Mouse (Mus musculus): ENCODE measurements at regions not wholly inside any gene's neighbourhood (a gene's known extent, or its start where the extent isn't known, plus 50 kb on each side); places are given as distances from the start of the nearest gene placed in this dataset.

DNA sequence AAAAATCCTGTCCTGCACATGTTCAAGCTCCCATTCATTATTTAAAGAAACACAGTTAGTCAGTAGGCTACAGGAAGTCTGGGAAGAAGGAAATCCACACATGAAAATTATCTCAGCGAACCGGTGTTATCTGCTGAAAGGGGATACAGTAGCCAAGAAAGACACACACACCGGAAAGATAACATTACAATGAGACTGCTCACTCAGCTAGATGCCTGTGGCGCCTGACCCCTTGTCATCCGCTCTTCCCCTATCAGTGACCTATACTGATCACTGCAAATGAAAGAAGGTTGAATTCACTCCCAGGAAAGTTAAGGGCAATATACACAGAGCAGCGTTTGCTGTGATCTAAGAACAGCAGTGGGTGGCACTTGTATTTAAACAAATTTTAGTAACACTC is 481.0 kb upstream of the Sox11 start:
- 80% methylated on average over 6 of the region's 6 CpGs for WGBS
- Histone ChIP-seq H3K4me2 (ENCODE audit: low read depth, low read length, severe bottlenecking) (no peak overlapping the region), H3K27ac (ENCODE audit: low read depth, low read length) (no peak overlapping the region), H3K4me3 (ENCODE audit: low read depth, low read length) (no peak overlapping the region), H3K9me3 (ENCODE audit: control insufficient read depth, low read length) (no peaks in the 10 kb centered on the region), H3K4me1 (replicated peaks; ENCODE audit: control insufficient read depth, insufficient read depth, low read length) (no peaks in the 10 kb centered on the region), H3K9ac (ENCODE audit: low read length) (no peak overlapping the region), H3K27me3 (ENCODE audit: control insufficient read depth, insufficient read depth, low read length) (no peaks in the 10 kb centered on the region), H3K36me3 (ENCODE audit: control insufficient read depth, insufficient read depth, low read length) (no peaks in the 10 kb centered on the region)
- no peak for ATAC-seq (replicated peaks; ENCODE audit: low FRiP score)
- DNase-seq (ENCODE audit: low spot score), result no peak

DNA sequence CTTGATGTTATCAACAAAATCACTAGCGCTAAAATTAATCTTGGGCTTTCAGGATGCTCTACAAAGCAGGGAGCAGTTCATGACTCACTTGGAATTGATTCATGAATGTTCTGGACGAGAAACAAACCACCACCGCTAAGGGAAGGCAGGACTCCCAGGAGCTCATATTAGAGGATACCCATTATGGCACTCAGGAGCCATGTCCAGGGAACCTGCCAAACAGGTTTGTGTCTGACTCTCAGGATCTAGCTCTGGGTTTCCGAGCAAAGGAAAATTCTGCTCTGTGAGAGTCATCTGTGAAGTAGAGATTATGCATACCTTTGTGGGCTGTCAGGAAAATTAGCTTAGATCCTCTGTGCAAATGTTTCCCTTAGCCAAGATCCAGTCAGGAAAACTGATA is 454.3 kb upstream of the Sox11 start:
- Histone ChIP-seq H3K9me3 (ENCODE audit: control insufficient read depth, low read length) (no peaks in the 10 kb centered on the region), H3K4me1 (replicated peaks; ENCODE audit: control insufficient read depth, insufficient read depth, low read length) (no peaks in the 10 kb centered on the region), H3K4me3 (ENCODE audit: low read depth, low read length) (no peak overlapping the region), H3K27ac (ENCODE audit: low read depth, low read length) (no peak overlapping the region), H3K36me3 (ENCODE audit: control insufficient read depth, insufficient read depth, low read length) (no peaks in the 10 kb centered on the region), H3K9ac (ENCODE audit: low read length) (no peak overlapping the region), H3K27me3 (ENCODE audit: control insufficient read depth, insufficient read depth, low read length) (no peaks in the 10 kb centered on the region), H3K4me2 (ENCODE audit: low read depth, low read length, severe bottlenecking) (no peak overlapping the region)
- ATAC-seq (replicated peaks; ENCODE audit: low FRiP score) (no peak), DNase-seq (ENCODE audit: low spot score) (no peak)
- 91% methylated on average over 4 of the region's 4 CpGs for WGBS

DNA sequence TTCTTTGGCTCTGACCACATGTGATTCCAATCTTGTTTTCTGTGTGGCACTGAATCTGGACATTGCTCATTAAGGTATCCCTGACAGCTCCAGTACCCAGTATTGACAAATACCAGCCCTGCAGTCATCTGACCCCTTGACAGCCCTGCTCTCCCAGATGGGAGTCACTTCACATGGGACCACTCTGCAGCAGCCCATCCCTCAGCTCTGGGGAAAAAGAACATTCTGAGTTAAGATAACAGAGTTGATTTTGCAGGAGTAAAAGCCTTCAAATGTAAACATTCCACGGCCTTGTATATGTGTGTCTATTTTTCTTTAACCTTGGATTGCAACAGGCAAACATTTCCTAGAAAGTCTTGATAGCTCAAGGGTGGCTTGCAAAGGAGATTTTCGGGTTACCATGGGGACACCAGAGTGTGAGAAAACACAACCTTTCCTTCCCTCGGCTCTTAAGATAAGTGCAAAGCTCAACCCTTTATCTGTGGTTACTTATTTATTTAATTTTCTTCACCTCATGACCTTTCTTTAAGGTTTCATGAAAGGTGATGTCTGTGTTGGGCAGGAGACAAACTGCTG is 444.4 kb upstream of the Sox11 start:
- H3K9me3 ChIP-seq (ENCODE audit: control insufficient read depth, low read length), result no peaks in the 10 kb centered on the region
- H3K4me1 ChIP-seq (replicated peaks; ENCODE audit: control insufficient read depth, insufficient read depth, low read length), result no peaks in the 10 kb centered on the region
- no peaks in the 10 kb centered on the region for H3K36me3 ChIP-seq (ENCODE audit: control insufficient read depth, insufficient read depth, low read length)
- H3K4me3 ChIP-seq (ENCODE audit: low read depth, low read length), result no peak overlapping the region
- DNase-seq (ENCODE audit: low spot score) (no peak), ATAC-seq (replicated peaks; ENCODE audit: low FRiP score) (no peak)
- no peak overlapping the region for H3K9ac ChIP-seq (ENCODE audit: low read length)
- no peak overlapping the region for H3K27ac ChIP-seq (ENCODE audit: low read depth, low read length)
- no peak overlapping the region for H3K4me2 ChIP-seq (ENCODE audit: low read depth, low read length, severe bottlenecking)
- no peaks in the 10 kb centered on the region for H3K27me3 ChIP-seq (ENCODE audit: control insufficient read depth, insufficient read depth, low read length)
- WGBS, result 69% methylated on average over 3 of the region's 3 CpGs

DNA sequence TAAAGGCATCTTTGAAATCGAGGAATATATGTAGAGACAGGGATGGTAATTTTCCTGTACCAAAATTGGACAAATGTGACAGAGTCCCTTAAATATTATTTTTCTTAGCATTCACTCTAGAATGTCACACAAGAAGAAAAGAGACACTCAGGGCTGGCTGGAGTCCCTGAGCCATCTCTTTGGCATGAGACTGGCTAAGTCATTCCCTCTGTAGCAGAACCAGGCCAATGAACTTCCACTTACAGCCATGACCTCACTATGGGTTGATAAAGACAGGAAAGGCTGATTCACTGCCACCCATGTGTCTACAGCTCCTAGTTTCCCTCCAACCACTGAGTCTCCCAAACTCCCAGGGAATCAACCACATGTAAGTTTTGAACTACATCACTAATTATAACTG is 438.4 kb upstream of the Sox11 start:
- ATAC-seq (replicated peaks; ENCODE audit: low FRiP score), result no peak
- WGBS, result 86% methylated on average over 1 of the region's 1 CpGs
- H3K36me3 ChIP-seq (ENCODE audit: control insufficient read depth, insufficient read depth, low read length), result no peaks in the 10 kb centered on the region
- no peak overlapping the region for H3K4me2 ChIP-seq (ENCODE audit: low read depth, low read length, severe bottlenecking)
- H3K4me3 ChIP-seq (ENCODE audit: low read depth, low read length), result no peak overlapping the region
- H3K9ac ChIP-seq (ENCODE audit: low read length), result no peak overlapping the region
- no peaks in the 10 kb centered on the region for H3K27me3 ChIP-seq (ENCODE audit: control insufficient read depth, insufficient read depth, low read length)
- H3K27ac ChIP-seq (ENCODE audit: low read depth, low read length), result no peak overlapping the region
- no peaks in the 10 kb centered on the region for H3K4me1 ChIP-seq (replicated peaks; ENCODE audit: control insufficient read depth, insufficient read depth, low read length)
- H3K9me3 ChIP-seq (ENCODE audit: control insufficient read depth, low read length), result no peaks in the 10 kb centered on the region
- DNase-seq (ENCODE audit: low spot score), result no peak

DNA sequence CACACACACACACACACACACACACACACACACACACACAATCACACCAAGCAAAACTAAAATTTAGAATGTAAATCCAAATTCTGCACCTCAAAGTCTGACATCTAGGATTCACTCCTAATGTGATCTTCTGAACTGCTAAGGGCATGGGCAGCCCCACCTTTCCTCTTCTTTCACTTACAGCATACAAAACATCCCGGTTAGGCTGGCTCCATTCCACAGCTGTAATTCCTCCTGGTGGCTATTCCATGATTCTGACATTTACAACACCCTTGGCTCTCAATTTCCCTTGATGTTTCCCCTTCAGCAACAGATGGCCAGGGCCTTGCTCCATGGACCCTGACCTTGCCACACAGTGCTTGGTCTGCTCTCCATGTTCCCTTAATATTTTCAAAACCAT is 423.6 kb upstream of the Sox11 start:
- Histone ChIP-seq H3K4me1 (replicated peaks; ENCODE audit: control insufficient read depth, insufficient read depth, low read length) (no peaks in the 10 kb centered on the region), H3K27me3 (ENCODE audit: control insufficient read depth, insufficient read depth, low read length) (no peaks in the 10 kb centered on the region), H3K4me3 (ENCODE audit: low read depth, low read length) (no peak overlapping the region), H3K36me3 (ENCODE audit: control insufficient read depth, insufficient read depth, low read length) (no peaks in the 10 kb centered on the region), H3K9ac (ENCODE audit: low read length) (no peak overlapping the region), H3K27ac (ENCODE audit: low read depth, low read length) (no peak overlapping the region), H3K4me2 (ENCODE audit: low read depth, low read length, severe bottlenecking) (no peak overlapping the region), H3K9me3 (ENCODE audit: control insufficient read depth, low read length) (no peaks in the 10 kb centered on the region)
- ATAC-seq (replicated peaks; ENCODE audit: low FRiP score) (no peak), DNase-seq (ENCODE audit: low spot score) (no peak)
- 92% methylated on average over 1 of the region's 1 CpGs for WGBS

DNA sequence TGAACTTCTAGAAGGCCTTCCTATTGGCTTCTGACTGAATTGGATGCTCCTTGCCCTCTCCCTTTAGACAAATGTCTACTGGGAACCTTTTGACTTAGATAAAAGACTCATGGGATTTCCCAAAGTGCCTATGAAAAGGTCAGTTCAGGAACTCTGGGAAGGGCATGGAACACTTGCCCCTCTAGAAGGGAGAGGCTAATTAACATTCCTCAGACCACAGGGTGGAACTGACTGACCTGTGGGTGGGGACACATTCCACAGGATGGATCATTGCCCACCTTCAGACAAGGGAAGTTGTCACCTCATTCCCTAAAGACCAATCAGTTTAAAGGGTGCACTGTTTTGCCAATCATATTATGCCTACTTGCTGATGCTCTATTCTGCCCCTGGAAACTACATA is 416.6 kb upstream of the Sox11 start:
- no peak overlapping the region for H3K4me3 ChIP-seq (ENCODE audit: low read depth, low read length)
- no peaks in the 10 kb centered on the region for H3K36me3 ChIP-seq (ENCODE audit: control insufficient read depth, insufficient read depth, low read length)
- no peak overlapping the region for H3K27ac ChIP-seq (ENCODE audit: low read depth, low read length)
- H3K9ac ChIP-seq (ENCODE audit: low read length), result no peak overlapping the region
- no peak for DNase-seq (ENCODE audit: low spot score)
- H3K9me3 ChIP-seq (ENCODE audit: control insufficient read depth, low read length), result no peaks in the 10 kb centered on the region
- no peaks in the 10 kb centered on the region for H3K27me3 ChIP-seq (ENCODE audit: control insufficient read depth, insufficient read depth, low read length)
- no peak overlapping the region for H3K4me2 ChIP-seq (ENCODE audit: low read depth, low read length, severe bottlenecking)
- H3K4me1 ChIP-seq (replicated peaks; ENCODE audit: control insufficient read depth, insufficient read depth, low read length), result no peaks in the 10 kb centered on the region
- no peak for ATAC-seq (replicated peaks; ENCODE audit: low FRiP score)

DNA sequence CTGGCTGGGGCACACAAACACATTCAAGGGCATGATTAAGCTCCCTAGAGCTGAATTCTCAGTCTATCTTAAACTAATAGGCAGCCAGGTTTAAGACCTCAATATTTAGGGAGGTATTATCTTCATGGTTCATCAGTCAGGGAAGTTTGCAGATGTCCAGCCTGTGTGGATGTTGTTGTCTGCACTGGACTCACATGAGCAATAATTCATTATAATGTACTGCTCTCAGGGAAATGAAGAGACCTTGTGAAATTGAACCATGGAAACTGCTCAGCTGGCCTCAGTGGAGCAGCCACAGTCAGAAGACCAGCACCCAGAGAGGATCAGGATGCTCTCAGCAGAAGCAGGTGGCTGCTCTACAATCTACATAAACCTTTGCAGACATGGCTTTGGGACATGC is 415.3 kb upstream of the Sox11 start:
- Histone ChIP-seq H3K4me2 (ENCODE audit: low read depth, low read length, severe bottlenecking) (no peak overlapping the region), H3K27ac (ENCODE audit: low read depth, low read length) (no peak overlapping the region), H3K27me3 (ENCODE audit: control insufficient read depth, insufficient read depth, low read length) (no peaks in the 10 kb centered on the region), H3K4me3 (ENCODE audit: low read depth, low read length) (no peak overlapping the region), H3K36me3 (ENCODE audit: control insufficient read depth, insufficient read depth, low read length) (no peaks in the 10 kb centered on the region), H3K4me1 (replicated peaks; ENCODE audit: control insufficient read depth, insufficient read depth, low read length) (no peaks in the 10 kb centered on the region), H3K9ac (ENCODE audit: low read length) (no peak overlapping the region), H3K9me3 (ENCODE audit: control insufficient read depth, low read length) (no peaks in the 10 kb centered on the region)
- DNase-seq (ENCODE audit: low spot score), result no peak
- ATAC-seq (replicated peaks; ENCODE audit: low FRiP score), result no peak

DNA sequence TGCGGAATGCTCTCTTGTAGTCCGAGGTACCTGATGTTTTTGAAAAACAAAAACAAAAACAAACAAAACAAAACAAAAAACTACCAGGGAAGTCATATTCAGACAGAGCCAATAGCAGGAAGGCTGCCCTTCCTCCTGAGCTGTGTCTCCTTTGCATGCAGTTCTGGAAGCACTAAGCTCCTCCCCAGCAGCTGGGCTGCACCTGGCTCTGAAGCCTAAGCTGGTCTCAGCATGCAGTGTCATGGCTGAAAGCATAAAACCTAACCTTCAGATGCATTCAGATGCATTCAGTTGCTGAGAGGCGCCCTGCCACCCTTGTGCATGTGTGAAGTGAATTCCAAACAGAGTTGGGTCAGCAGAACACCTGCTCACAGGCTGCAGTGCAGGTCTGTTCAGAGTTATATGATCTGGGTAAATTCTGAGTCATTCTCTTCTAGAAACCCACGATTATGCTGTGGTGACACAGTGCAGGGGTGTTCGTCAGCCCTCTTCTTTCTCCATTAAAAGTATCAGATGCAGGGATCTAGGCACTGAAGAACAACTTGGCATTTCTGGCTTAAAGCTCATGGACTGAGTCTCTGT is 382.3 kb upstream of the Sox11 start:
- Histone ChIP-seq H3K4me3 (ENCODE audit: low read depth, low read length) (no peak overlapping the region), H3K27ac (ENCODE audit: low read depth, low read length) (no peak overlapping the region), H3K36me3 (ENCODE audit: control insufficient read depth, insufficient read depth, low read length) (no peaks in the 10 kb centered on the region), H3K4me1 (replicated peaks; ENCODE audit: control insufficient read depth, insufficient read depth, low read length) (0 out of 2 replicates have a peak, but pooled peaks cover 3% of the 10 kb centered on the region), H3K27me3 (ENCODE audit: control insufficient read depth, insufficient read depth, low read length) (no peaks in the 10 kb centered on the region), H3K9ac (ENCODE audit: low read length) (no peak overlapping the region), H3K4me2 (ENCODE audit: low read depth, low read length, severe bottlenecking) (no peak overlapping the region), H3K9me3 (ENCODE audit: control insufficient read depth, low read length) (no peaks in the 10 kb centered on the region)
- 0 out of 2 replicates have a peak, but pooled peaks have one; percentile 12 for ATAC-seq (replicated peaks; ENCODE audit: low FRiP score)
- WGBS, result 64% methylated on average over 5 of the region's 5 CpGs
- DNase-seq (ENCODE audit: low spot score), result no peak

DNA sequence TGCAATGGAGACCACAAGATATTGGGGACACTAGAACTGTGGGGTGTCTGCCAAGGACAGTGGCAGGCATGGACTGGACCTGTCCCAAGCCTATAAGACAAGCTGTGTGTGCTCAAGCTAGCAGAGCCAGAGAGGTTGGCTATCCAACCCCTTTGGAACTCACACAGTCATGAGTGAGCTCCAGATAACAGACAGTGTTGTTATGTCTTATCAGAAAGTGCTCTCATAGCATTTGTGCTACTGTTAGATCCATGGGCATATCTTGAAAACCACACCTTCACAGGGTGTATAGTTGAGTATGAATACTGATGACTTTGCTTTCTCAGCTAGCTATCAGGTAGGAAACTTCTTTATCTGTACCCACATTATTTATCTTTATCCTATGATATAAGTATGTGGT is 338.1 kb upstream of the Sox11 start:
- no peak for ATAC-seq (replicated peaks; ENCODE audit: low FRiP score)

More for the DNA sequence above, 338.1 kb upstream of the Sox11 start:
- Histone ChIP-seq H3K4me2 (ENCODE audit: low read depth, low read length, severe bottlenecking) (no peak overlapping the region), H3K27me3 (ENCODE audit: control insufficient read depth, insufficient read depth, low read length) (no peaks in the 10 kb centered on the region), H3K9me3 (ENCODE audit: control insufficient read depth, low read length) (no peaks in the 10 kb centered on the region), H3K27ac (ENCODE audit: low read depth, low read length) (no peak overlapping the region), H3K36me3 (ENCODE audit: control insufficient read depth, insufficient read depth, low read length) (no peaks in the 10 kb centered on the region), H3K4me3 (ENCODE audit: low read depth, low read length) (no peak overlapping the region), H3K4me1 (replicated peaks; ENCODE audit: control insufficient read depth, insufficient read depth, low read length) (no peaks in the 10 kb centered on the region), H3K9ac (ENCODE audit: low read length) (no peak overlapping the region)
- DNase-seq (ENCODE audit: low spot score), result no peak

Data from forebrain, embryonic 11.5 days (tissue).